Comparison of ENCODE assay signal across 7 mouse cellular contexts in the genomic region with DNA sequence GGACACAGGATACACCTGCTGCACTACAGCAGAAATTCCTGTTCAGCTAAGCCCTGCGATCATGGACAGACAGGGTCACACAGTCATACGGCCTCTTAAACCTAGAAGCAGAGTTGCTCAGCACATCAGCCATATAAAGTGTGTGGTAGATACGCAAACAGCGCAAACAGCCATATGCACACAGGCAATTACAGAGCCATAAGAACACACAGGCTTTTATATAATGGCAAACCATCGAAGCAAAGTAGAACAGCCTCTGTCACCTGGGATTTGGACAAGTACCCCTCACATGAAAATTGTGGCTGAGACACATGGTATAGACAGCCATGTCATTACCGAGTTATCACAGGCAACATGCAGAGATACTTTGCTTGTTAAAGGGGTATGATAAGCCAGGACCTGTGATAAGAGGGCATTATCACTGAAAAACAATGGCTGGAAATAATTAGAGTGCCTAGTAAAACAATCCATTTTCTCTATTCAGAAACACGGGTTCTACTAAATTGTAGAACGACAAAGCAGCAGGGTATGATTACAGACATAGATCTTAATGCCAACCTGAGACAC. TPM values are rescaled to one million over a fixed set of nuclear protein-coding genes. Genes with fewer than 3 reads are reported as not detected.
DNase-seq lines count a peak whose midpoint lies in the region; ATAC-seq and TF ChIP-seq lines count a peak whose summit lies in the region.

No protein-coding gene starts in this region.

- H3K27ac ChIP-seq in lung, embryonic 16.5 days (ENCODE audit: low read length), result peak overlapping the region; percentile 92
- H3K27ac ChIP-seq in embryonic fibroblast, embryonic 13.5 days (ENCODE audit: insufficient read depth, low read length), result peak overlapping the region; percentile 94; the same call in 1 of the 2 replicates
- H3K27ac ChIP-seq in limb, embryonic 12.5 days, result peak overlapping the region; percentile 53; the same call in 1 of the 2 replicates
- peak overlapping the region; percentile 80 for H3K27ac ChIP-seq in small intestine, adult 2 months (ENCODE audit: insufficient read depth, low read depth, low read length)

- no peak for DNase-seq in lung, postnatal 4 days
- DNase-seq in urinary bladder, postnatal 25 days (ENCODE audit: low spot score), result no peak
- DNase-seq in kidney, adult 11 months, result no peak

- 35% methylated on average over 8 of the region's 8 CpGs for WGBS in lung, embryonic 16.5 days
- WGBS in limb, embryonic 12.5 days, result 34% methylated on average over 8 of the region's 8 CpGs
- WGBS in small intestine, adult 2 months, result 14% methylated on average over 8 of the region's 8 CpGs

- no peaks in the 10 kb centered on the region for H3K27me3 ChIP-seq in lung, embryonic 16.5 days (ENCODE audit: control insufficient read depth, insufficient read depth, low read depth, low read length)
- H3K27me3 ChIP-seq in limb, embryonic 12.5 days, result peaks cover 14% of the 10 kb centered on the region
- H3K27me3 ChIP-seq in small intestine, adult 2 months (ENCODE audit: control insufficient read depth, insufficient read depth, low read length), result no peaks in the 10 kb centered on the region

- H3K4me3 ChIP-seq in lung, embryonic 16.5 days (ENCODE audit: low read length), result peak overlapping the region; percentile 51
- peak overlapping the region; percentile 11; the same call in 1 of the 2 replicates for H3K4me3 ChIP-seq in embryonic fibroblast, embryonic 13.5 days (ENCODE audit: insufficient read depth, low read length)
- H3K4me3 ChIP-seq in limb, embryonic 12.5 days (replicated peaks), result peak overlapping the region; percentile 53
- peak overlapping the region; percentile 64 for H3K4me3 ChIP-seq in small intestine, adult 2 months (ENCODE audit: low read depth, low read length)

- no peak for ATAC-seq in lung, embryonic 16.5 days (ENCODE audit: low read depth)
- no peak for ATAC-seq in limb, embryonic 12.5 days (ENCODE audit: insufficient number of reproducible peaks, insufficient read depth, low FRiP score, low TSS enrichment, low read depth)

- H3K4me1 ChIP-seq in lung, embryonic 16.5 days (replicated peaks; ENCODE audit: control insufficient read depth, insufficient read depth, low read length), result peaks cover 53% of the 10 kb centered on the region
- H3K4me1 ChIP-seq in embryonic fibroblast, embryonic 13.5 days (ENCODE audit: control insufficient read depth, insufficient read depth, low read length), result peaks cover 22% of the 10 kb centered on the region
- peaks cover 44% of the 10 kb centered on the region for H3K4me1 ChIP-seq in limb, embryonic 12.5 days (replicated peaks)
- H3K4me1 ChIP-seq in small intestine, adult 2 months (ENCODE audit: control insufficient read depth, insufficient read depth, insufficient read length, low read length), result peaks cover 47% of the 10 kb centered on the region

- no peaks in the 10 kb centered on the region for H3K9me3 ChIP-seq in lung, embryonic 16.5 days (ENCODE audit: control insufficient read depth, low read length)
- H3K9me3 ChIP-seq in limb, embryonic 12.5 days, result no peaks in the 10 kb centered on the region

- peak overlapping the region; percentile 83 for H3K4me2 ChIP-seq in lung, embryonic 16.5 days (ENCODE audit: low read depth, low read length)
- H3K4me2 ChIP-seq in limb, embryonic 12.5 days, result peak overlapping the region; percentile 99

- no peak; the same call in 1 of the 2 replicates for TF ChIP-seq POLR2A in embryonic fibroblast, embryonic 13.5 days (IDR thresholded peaks at IDR 0.05; ENCODE audit: low read depth, low read length)
- TF ChIP-seq POLR2A in small intestine, adult 2 months (IDR thresholded peaks at IDR 0.05; ENCODE audit: low read depth, low read length), result no peak

- H3K9ac ChIP-seq in lung, embryonic 16.5 days (ENCODE audit: low read length), result peak overlapping the region; percentile 61
- H3K9ac ChIP-seq in limb, embryonic 12.5 days (replicated peaks), result no peak overlapping the region; the same call in 1 of the 2 replicates

- TF ChIP-seq CTCF in embryonic fibroblast, embryonic 13.5 days (IDR thresholded peaks at IDR 0.05; ENCODE audit: borderline replicate concordance, insufficient read depth, low read length), result no peak
- no peak for TF ChIP-seq CTCF in small intestine, adult 2 months (IDR thresholded peaks at IDR 0.05; ENCODE audit: extremely low read depth, insufficient read length, insufficient replicate concordance, low read depth, low read length)

- no peaks in the 10 kb centered on the region for H3K36me3 ChIP-seq in lung, embryonic 16.5 days (ENCODE audit: control insufficient read depth, insufficient read depth, low read length)
- H3K36me3 ChIP-seq in limb, embryonic 12.5 days, result no peaks in the 10 kb centered on the region
- H3K36me3 ChIP-seq in small intestine, adult 2 months (ENCODE audit: control insufficient read depth, insufficient read depth, low read length), result no peaks in the 10 kb centered on the region

RNA-seq across cellular contexts. Expression of gene Hook2, which starts 3.9 kb away (rescaled TPM):
- polyA plus RNA-seq in lung, embryonic 16.5 days (2015; fragmentation: Nextera tagmentation; extraction: Ambion mirVana), result 24.2 and 27.2 TPM in 2 replicates
- polyA plus RNA-seq in embryonic fibroblast, embryonic 13.5 days (2011; ENCODE audit: insufficient read length, low read depth, missing spikeins), result 7.9 and 8.1 TPM in 2 replicates
- polyA plus RNA-seq in limb, embryonic 12.5 days (2016; fragmentation: Nextera tagmentation; extraction: Ambion mirVana), result 19.3 and 19.7 TPM in 2 replicates
- polyA plus RNA-seq in small intestine, adult 2 months (2012; rRNA removed), result 26.3 and 56.9 TPM in 2 replicates

RNA-seq across cellular contexts. Expression of gene Junb, which starts 7.9 kb away (rescaled TPM):
- polyA plus RNA-seq in lung, embryonic 16.5 days (2015; fragmentation: Nextera tagmentation; extraction: Ambion mirVana), result 13.7 and 15.5 TPM in 2 replicates
- 35.0 and 42.0 TPM in 2 replicates for polyA plus RNA-seq in embryonic fibroblast, embryonic 13.5 days (2011; ENCODE audit: insufficient read length, low read depth, missing spikeins)
- polyA plus RNA-seq in limb, embryonic 12.5 days (2016; fragmentation: Nextera tagmentation; extraction: Ambion mirVana), result 7.6 and 10.5 TPM in 2 replicates
- polyA plus RNA-seq in small intestine, adult 2 months (2012; rRNA removed), result 122 and 329 TPM in 2 replicates

RNA-seq across cellular contexts. Expression of gene Rnaseh2a, which starts 16.9 kb away (rescaled TPM):
- 114 and 119 TPM in 2 replicates for polyA plus RNA-seq in lung, embryonic 16.5 days (2015; fragmentation: Nextera tagmentation; extraction: Ambion mirVana)
- 27.9 and 30.7 TPM in 2 replicates for polyA plus RNA-seq in embryonic fibroblast, embryonic 13.5 days (2011; ENCODE audit: insufficient read length, low read depth, missing spikeins)
- polyA plus RNA-seq in limb, embryonic 12.5 days (2016; fragmentation: Nextera tagmentation; extraction: Ambion mirVana), result 105 and 122 TPM in 2 replicates
- polyA plus RNA-seq in small intestine, adult 2 months (2012; rRNA removed), result 14.5 and 29.1 TPM in 2 replicates

RNA-seq across cellular contexts. Expression of gene Prdx2, which starts 17.1 kb away (rescaled TPM):
- polyA plus RNA-seq in lung, embryonic 16.5 days (2015; fragmentation: Nextera tagmentation; extraction: Ambion mirVana), result 644 and 691 TPM in 2 replicates
- polyA plus RNA-seq in embryonic fibroblast, embryonic 13.5 days (2011; ENCODE audit: insufficient read length, low read depth, missing spikeins), result 244 and 312 TPM in 2 replicates
- 1,079 and 1,120 TPM in 2 replicates for polyA plus RNA-seq in limb, embryonic 12.5 days (2016; fragmentation: Nextera tagmentation; extraction: Ambion mirVana)
- 70.6 and 141 TPM in 2 replicates for polyA plus RNA-seq in small intestine, adult 2 months (2012; rRNA removed)

RNA-seq across cellular contexts. Expression of gene Gm49661, which starts 17.2 kb away (rescaled TPM):
- polyA plus RNA-seq in lung, embryonic 16.5 days (2015; fragmentation: Nextera tagmentation; extraction: Ambion mirVana), result not detected in 2 replicates
- not detected in 2 replicates for polyA plus RNA-seq in embryonic fibroblast, embryonic 13.5 days (2011; ENCODE audit: insufficient read length, low read depth, missing spikeins)
- polyA plus RNA-seq in limb, embryonic 12.5 days (2016; fragmentation: Nextera tagmentation; extraction: Ambion mirVana), result not detected in 2 replicates
- polyA plus RNA-seq in small intestine, adult 2 months (2012; rRNA removed), result 3.2 TPM in 1 of 2 replicates, not detected in the other

Comparison
In these comparisons a context has a peak if more than half of its experiments do, and no peak if none do; other contexts are left out.
1. H3K4me3 ChIP-seq: peak in every context shown above with its lines; median percentile 64 in small intestine, adult 2 months; 53 in limb, embryonic 12.5 days; 51 in lung, embryonic 16.5 days; 11 in embryonic fibroblast, embryonic 13.5 days.